Mouse (Mus musculus) MEL (cell line): ENCODE data around the gene Tnfsf9. TPM values are rescaled to one million over a fixed set of nuclear protein-coding genes. Genes with fewer than 3 reads are reported as not detected.
A peak's percentile ranks its signal among the peaks of the same experiment; 100 is the strongest.

Experiments used
- DNase-seq: peaks from one replicate; pipeline ENCODE4 v3.0.0; 2011; ENCODE audit warnings: low read depth, low spot score
- H3K27ac ChIP-seq: 2 replicates; pipeline ENCODE4 v1.5.1; 2012; ENCODE audit warnings: low read depth, mild to moderate bottlenecking, control low read depth, low read length, moderate library complexity; ENCODE audit not compliant: control insufficient read depth
- H3K27me3 ChIP-seq, 2 experiments: fragments of 150-350 bp in 1 of 2; sonication (generic) in 1 of 2; 2 replicates each; pipeline ENCODE4 v1.6.1; 2012; ENCODE audit warnings: low read length in 2 of 2, mild to moderate bottlenecking in 2 of 2, improper control_type of control experiment in 1 of 2, moderate library complexity in 1 of 2; ENCODE audit not compliant: insufficient read depth in 2 of 2, control insufficient read depth in 1 of 2
- H3K36me3 ChIP-seq, 2 experiments: 2 replicates each; pipeline ENCODE4 v1.6.1; 2012 to 2014; ENCODE audit warnings: low read length in 2 of 2, improper control_type of control experiment in 1 of 2, inconsistent platforms in 1 of 2, mild to moderate bottlenecking in 1 of 2; ENCODE audit not compliant: insufficient read depth in 2 of 2, control insufficient read depth in 1 of 2
- H3K4me1 ChIP-seq, 2 experiments: fragments of 150-350 bp in 1 of 2; sonication (generic) in 1 of 2; 2 replicates each; pipeline ENCODE4 v1.6.1; 2012; ENCODE audit warnings: low read length in 2 of 2, improper control_type of control experiment in 1 of 2, mild to moderate bottlenecking in 1 of 2; ENCODE audit not compliant: insufficient read depth in 2 of 2, control insufficient read depth in 1 of 2
- H3K4me3 ChIP-seq, 2 experiments: fragments of 150-350 bp in 1 of 2; sonication (generic) in 1 of 2; 2 replicates each; pipeline ENCODE4 v1.5.1; 2012; ENCODE audit warnings: low read depth in 2 of 2, low read length in 2 of 2, mild to moderate bottlenecking in 2 of 2, moderate library complexity in 2 of 2, control low read depth in 1 of 2, improper control_type of control experiment in 1 of 2; ENCODE audit not compliant: control insufficient read depth in 1 of 2, insufficient read depth in 1 of 2
- H3K79me2 ChIP-seq: 2 replicates; pipeline ENCODE4 v1.6.1; 2012; ENCODE audit warnings: mild to moderate bottlenecking, low read length, moderate library complexity; ENCODE audit not compliant: control insufficient read depth, poor library complexity, insufficient read depth
- H3K9ac ChIP-seq: 2 replicates; pipeline ENCODE4 v1.6.1; 2012; ENCODE audit warnings: low read depth, mild to moderate bottlenecking, control low read depth, low read length, moderate library complexity; ENCODE audit not compliant: control insufficient read depth, poor library complexity, severe bottlenecking
- H3K9me3 ChIP-seq: fragments of 150-350 bp; sonication (generic); replicated peaks from 2 replicates; pipeline ENCODE4 v1.6.1; 2012; ENCODE audit warnings: mild to moderate bottlenecking, low read length, improper control_type of control experiment, moderate library complexity; ENCODE audit not compliant: insufficient read depth
- BHLHE40 ChIP-seq: IDR thresholded peaks from 2 replicates; pipeline ENCODE4 v1.6.1; 2012; ENCODE audit warnings: low read depth, mild to moderate bottlenecking, inconsistent platforms, low read length, improper control_type of control experiment, borderline replicate concordance
- CHD2 ChIP-seq: IDR thresholded peaks from 2 replicates; pipeline ENCODE4 v1.6.1; 2011; ENCODE audit warnings: low read length, improper control_type of control experiment
- CTCF ChIP-seq, 3 experiments: IDR thresholded peaks in 2 of 3; conservative IDR thresholded peaks in 1 of 3; 2 replicates each; pipeline ENCODE4 v1.5.1; 2011 to 2012; ENCODE audit warnings: low read length in 3 of 3, low read depth in 2 of 3, mild to moderate bottlenecking in 2 of 3, improper control_type of control experiment in 1 of 3, inconsistent platforms in 1 of 3, mixed read lengths in 1 of 3, moderate library complexity in 1 of 3; ENCODE audit not compliant: control insufficient read depth in 1 of 3, insufficient read depth in 1 of 3, poor library complexity in 1 of 3, severe bottlenecking in 1 of 3
- E2F4 ChIP-seq: IDR thresholded peaks from 2 replicates; pipeline ENCODE4 v1.6.1; 2011; ENCODE audit warnings: low read depth, low read length, improper control_type of control experiment, borderline replicate concordance
- ELF1 ChIP-seq: IDR thresholded peaks from 2 replicates; pipeline ENCODE4 v1.6.1; 2014; ENCODE audit warnings: low read depth, mild to moderate bottlenecking, inconsistent platforms, low read length, improper control_type of control experiment, moderate library complexity
- EP300 ChIP-seq, 2 experiments: IDR thresholded peaks; 2 replicates each; pipeline ENCODE4 v1.6.1; 2011; ENCODE audit warnings: improper control_type of control experiment in 2 of 2, low read length in 2 of 2, low read depth in 1 of 2, mild to moderate bottlenecking in 1 of 2
- ETS1 ChIP-seq: IDR thresholded peaks from 2 replicates; pipeline ENCODE4 v1.6.1; 2012; ENCODE audit warnings: low read depth, mild to moderate bottlenecking, inconsistent platforms, low read length, improper control_type of control experiment, moderate library complexity
- GABPA ChIP-seq: IDR thresholded peaks from 2 replicates; pipeline ENCODE4 v1.6.1; 2012; ENCODE audit warnings: low read depth, mild to moderate bottlenecking, inconsistent platforms, low read length, improper control_type of control experiment, moderate library complexity
- GATA1 ChIP-seq: IDR thresholded peaks from 2 replicates; pipeline ENCODE4 v1.6.1; 2011; ENCODE audit warnings: low read depth, low read length, improper control_type of control experiment
- HCFC1 ChIP-seq: IDR thresholded peaks from 2 replicates; pipeline ENCODE4 v1.6.1; 2012; ENCODE audit warnings: low read depth, mild to moderate bottlenecking, inconsistent platforms, low read length, improper control_type of control experiment, moderate library complexity
- JUND ChIP-seq: IDR thresholded peaks from 2 replicates; pipeline ENCODE4 v1.6.1; 2011; ENCODE audit warnings: low read depth, mild to moderate bottlenecking, improper control_type of control experiment, low read length
- KAT2A ChIP-seq: conservative IDR thresholded peaks from 2 replicates; pipeline ENCODE4 v1.6.1; 2012; ENCODE audit warnings: low read depth, low read length, improper control_type of control experiment, inconsistent platforms
- MAFK ChIP-seq: IDR thresholded peaks from 2 replicates; pipeline ENCODE4 v1.6.1; 2011; ENCODE audit warnings: low read depth, mild to moderate bottlenecking, low read length, improper control_type of control experiment, borderline replicate concordance
- MAZ ChIP-seq: IDR thresholded peaks from 2 replicates; pipeline ENCODE4 v1.6.1; 2012; ENCODE audit warnings: low read depth, mild to moderate bottlenecking, inconsistent platforms, low read length, improper control_type of control experiment
- MEF2A ChIP-seq: IDR thresholded peaks from 2 replicates; pipeline ENCODE4 v1.6.1; 2014; ENCODE audit warnings: low read depth, mild to moderate bottlenecking, inconsistent platforms, low read length, improper control_type of control experiment; ENCODE audit not compliant: poor library complexity, insufficient replicate concordance, severe bottlenecking; ENCODE audit errors: extremely low read depth
- MXI1 ChIP-seq: IDR thresholded peaks from 2 replicates; pipeline ENCODE4 v1.6.1; 2011; ENCODE audit warnings: mild to moderate bottlenecking, low read depth, low read length, improper control_type of control experiment
- MYB ChIP-seq: IDR thresholded peaks from 2 replicates; pipeline ENCODE4 v1.6.1; 2011; ENCODE audit warnings: mild to moderate bottlenecking, low read depth, low read length, improper control_type of control experiment
- MYC ChIP-seq: IDR thresholded peaks from 2 replicates; pipeline ENCODE4 v1.6.1; 2011; ENCODE audit warnings: low read depth, mild to moderate bottlenecking, low read length, improper control_type of control experiment, moderate library complexity
- NRF1 ChIP-seq: IDR thresholded peaks from 2 replicates; pipeline ENCODE4 v1.6.1; 2014; ENCODE audit warnings: low read depth, mild to moderate bottlenecking, inconsistent platforms, low read length, improper control_type of control experiment, moderate library complexity; ENCODE audit not compliant: poor library complexity, insufficient read depth, severe bottlenecking
- POLR2AphosphoS2 ChIP-seq: IDR thresholded peaks from 2 replicates; pipeline ENCODE4 v1.6.1; 2011; ENCODE audit warnings: low read length, improper control_type of control experiment
- POLR2AphosphoS5 ChIP-seq: IDR thresholded peaks from 2 replicates; pipeline ENCODE4 v1.6.1; 2012; ENCODE audit warnings: low read depth, borderline replicate concordance, mild to moderate bottlenecking, inconsistent platforms, low read length, moderate library complexity, mixed read lengths
- RAD21 ChIP-seq: IDR thresholded peaks from 2 replicates; pipeline ENCODE4 v1.6.1; 2011; ENCODE audit warnings: mild to moderate bottlenecking, low read depth, low read length, improper control_type of control experiment
- RCOR1 ChIP-seq: IDR thresholded peaks from 2 replicates; pipeline ENCODE4 v1.6.1; 2012; ENCODE audit warnings: low read depth, mild to moderate bottlenecking, inconsistent platforms, low read length, improper control_type of control experiment
- SIN3A ChIP-seq: IDR thresholded peaks from 2 replicates; pipeline ENCODE4 v1.6.1; 2012; ENCODE audit warnings: low read length, improper control_type of control experiment, inconsistent platforms
- SMC3 ChIP-seq: IDR thresholded peaks from 2 replicates; pipeline ENCODE4 v1.6.1; 2011; ENCODE audit warnings: low read depth, low read length, improper control_type of control experiment
- TAL1 ChIP-seq: IDR thresholded peaks from 2 replicates; pipeline ENCODE4 v1.6.1; 2012; ENCODE audit warnings: mild to moderate bottlenecking, inconsistent platforms, low read length, moderate library complexity, mixed read lengths
- TBP ChIP-seq: IDR thresholded peaks from 2 replicates; pipeline ENCODE4 v1.8.0; 2011; ENCODE audit warnings: low read depth, low read length, improper control_type of control experiment
- TCF12 ChIP-seq: IDR thresholded peaks from 2 replicates; pipeline ENCODE4 v1.6.1; 2014; ENCODE audit warnings: low read depth, mild to moderate bottlenecking, inconsistent platforms, low read length, improper control_type of control experiment, moderate library complexity
- UBTF ChIP-seq: IDR thresholded peaks from 2 replicates; pipeline ENCODE4 v1.6.1; 2012; ENCODE audit warnings: low read depth, mild to moderate bottlenecking, inconsistent platforms, low read length, improper control_type of control experiment, moderate library complexity, borderline replicate concordance; ENCODE audit not compliant: insufficient read depth
- ZKSCAN1 ChIP-seq: IDR thresholded peaks from 2 replicates; pipeline ENCODE4 v1.6.1; 2012; ENCODE audit warnings: low read depth, mild to moderate bottlenecking, inconsistent platforms, low read length, improper control_type of control experiment, moderate library complexity
- ZMIZ1 ChIP-seq: IDR thresholded peaks from 2 replicates; pipeline ENCODE4 v1.6.1; 2012; ENCODE audit warnings: low read depth, mild to moderate bottlenecking, inconsistent platforms, low read length, improper control_type of control experiment, moderate library complexity
- polyA plus RNA-seq, 2 experiments: library from polyadenylated mRNA; stranded (reverse) in 1 of 2; unstranded in 1 of 2; fragments of >175 nt in 1 of 2; fragments of >200 nt in 1 of 2; gene quantifications; 2 replicates each; pipeline versions ENCODE4 v1.2.1 to v1.2.4; 2012; ENCODE audit warnings: low replicate concordance in 2 of 2, low read depth in 1 of 2; ENCODE audit not compliant: insufficient read length in 2 of 2, insufficient read depth in 1 of 2, missing spikeins in 1 of 2
- total RNA-seq: library from RNA; depleted of rRNA; stranded (reverse); fragments of 300-350 nt; gene quantifications from 2 replicates; pipeline ENCODE4 v1.2.3, GENCODE M21; 2012

The Tnfsf9 gene
- total and polyA plus RNA-seq, 3 experiments, result 2.0 to 3.4 TPM; not detected in 1

DNA sequence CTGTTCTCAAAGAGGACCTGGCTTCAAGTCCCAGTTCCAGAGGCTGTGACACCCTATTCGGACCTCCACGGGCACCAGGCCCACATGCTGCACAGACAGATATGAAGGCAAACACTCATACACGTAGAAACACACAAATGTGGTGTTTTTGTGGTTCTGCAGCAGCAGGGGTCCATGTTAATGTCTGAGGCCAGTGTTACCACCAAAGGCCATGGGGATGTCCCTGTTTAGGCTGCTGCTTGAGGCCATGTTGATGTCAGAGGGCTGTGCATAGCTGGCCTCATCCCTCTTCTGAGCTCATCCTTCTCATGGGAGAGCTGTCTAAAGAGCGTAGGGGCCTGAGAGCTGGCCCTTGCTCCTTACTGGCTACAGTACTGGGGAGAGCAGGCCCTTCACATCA, 33.6 kb downstream of the Tnfsf9 start:
- peaks cover 5 to 30% of the 10 kb centered on the region in 2 experiments for H3K4me1 ChIP-seq
- H3K79me2 ChIP-seq, result no peaks in the 10 kb centered on the region
- no peaks in the 10 kb centered on the region for H3K27me3 ChIP-seq
- TF ChIP-seq GABPA (no peak), MYC (no peak), BHLHE40 (no peak), ZMIZ1 (no peak), RCOR1 (no peak), POLR2AphosphoS2 (no peak), TCF12 (no peak), SMC3 (no peak), MYB (no peak), MAZ (no peak), CHD2 (no peak), TAL1 (no peak), POLR2AphosphoS5 (no peak), TBP (no peak)
- TF ChIP-seq, all 39 proteins: peak for 0
- Histone ChIP-seq H3K9me3 (no peaks in the 10 kb centered on the region), H3K36me3 (peaks cover 0 to 15% of the 10 kb centered on the region in 2 experiments; a peak in 2 of 4 replicates), H3K27ac (no peak overlapping the region), H3K4me3 (no peak overlapping the region), H3K9ac (no peak overlapping the region)
- no peak for DNase-seq

DNA sequence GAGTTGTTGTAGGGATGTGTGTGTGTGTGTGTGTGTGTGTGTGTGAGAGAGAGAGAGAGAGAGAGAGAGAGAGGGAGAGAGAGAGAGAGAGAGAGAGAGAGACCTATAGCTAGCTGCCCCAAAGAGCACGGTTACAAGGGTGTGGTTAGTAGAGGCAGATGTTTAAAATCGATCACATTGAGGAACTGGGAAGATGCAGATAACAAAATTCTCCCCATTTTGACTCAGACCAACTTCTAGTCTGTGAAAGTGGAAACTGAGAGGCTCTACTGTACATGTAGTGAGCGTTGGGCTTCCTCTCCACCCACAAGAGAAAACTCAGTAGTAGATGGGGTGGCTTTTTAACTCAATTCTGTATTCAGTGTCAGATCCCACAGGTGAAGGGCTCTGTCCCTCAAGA, 34.6 kb downstream of the Tnfsf9 start:
- peaks cover under 1 to 22% of the 10 kb centered on the region in 2 experiments for H3K4me1 ChIP-seq
- H3K27me3 ChIP-seq, result 0 out of 4 replicates have a peak, but pooled peaks cover 0 to 2% of the 10 kb centered on the region in 2 experiments
- peaks cover 0 to 11% of the 10 kb centered on the region in 2 experiments; a peak in 2 of 4 replicates for H3K36me3 ChIP-seq
- no peaks in the 10 kb centered on the region for H3K9me3 ChIP-seq
- DNase-seq, result peak; percentile 39
- no peak overlapping the region for H3K9ac ChIP-seq
- H3K4me3 ChIP-seq, result no peak overlapping the region
- no peaks in the 10 kb centered on the region for H3K79me2 ChIP-seq
- H3K27ac ChIP-seq, result peak overlapping the region; percentile 56; the same call in 1 of the 2 replicates
- TF ChIP-seq MEF2A, result no peak
- no peak for TF ChIP-seq TCF12
- no peak for TF ChIP-seq E2F4
- no peak for TF ChIP-seq KAT2A
- peak; percentile 42 to 65; a peak in 2 of 4 replicates for TF ChIP-seq EP300 (IDR thresholded peaks at IDR 0.05; ENCODE audit: low read depth in 1 of 2, low read length in 2 of 2)
- TF ChIP-seq SIN3A, result no peak
- TF ChIP-seq ELF1, result no peak
- no peak for TF ChIP-seq CTCF (IDR thresholded peaks at IDR 0.05 in 2 of 3, conservative IDR thresholded peaks at IDR 0.05 in 1 of 3; ENCODE audit: control insufficient read depth in 1 of 3, insufficient read depth in 1 of 3, low read depth in 2 of 3, low read length in 3 of 3, poor library complexity in 1 of 3, severe bottlenecking in 1 of 3)
- TF ChIP-seq MXI1, result no peak
- TF ChIP-seq ETS1, result no peak
- TF ChIP-seq GATA1, result peak; percentile 63
- TF ChIP-seq NRF1, result no peak
- TF ChIP-seq RCOR1, result no peak
- TF ChIP-seq MAFK, result no peak
- TF ChIP-seq HCFC1, result no peak
- no peak for TF ChIP-seq RAD21
- no peak for TF ChIP-seq UBTF
- TF ChIP-seq ZKSCAN1, result no peak
- TF ChIP-seq MAZ, result no peak
- TF ChIP-seq ZMIZ1, result no peak
- TF ChIP-seq JUND, result 0 out of 2 replicates have a peak, but pooled peaks have one; percentile 54
- no peak for TF ChIP-seq TBP
- TF ChIP-seq MYB, result no peak
- no peak for TF ChIP-seq POLR2AphosphoS5
